Mouse (Mus musculus): Measurements from ENCODE around the gene G6pc2.

G6pc2 gene

DNA sequence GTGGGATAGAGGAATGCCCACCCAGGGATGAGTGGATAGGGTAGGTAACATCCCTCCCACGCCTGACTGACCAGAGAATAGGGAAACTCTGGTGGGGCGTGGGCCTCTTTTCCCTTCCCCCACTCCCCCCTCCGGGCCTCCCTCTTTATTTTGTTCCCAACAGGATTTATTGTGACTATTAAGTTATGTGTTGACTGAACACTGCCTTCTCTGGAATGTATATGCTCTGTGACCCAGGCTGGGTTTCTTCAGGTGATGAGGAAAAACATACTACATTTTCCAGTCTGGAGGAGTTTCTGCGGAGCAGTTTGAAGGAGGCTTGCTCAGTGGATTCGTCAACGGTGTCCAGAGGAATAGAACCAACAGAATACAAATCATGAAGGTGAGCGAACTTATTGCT is at the start of gene G6pc2:
G6pc2 (plus strand) TSS at position 301 of the 400 bp plus-strand sequence.
- ATAC-seq (ENCODE audit: low TSS enrichment) = no peak

- ATAC-seq (ENCODE audit: low TSS enrichment) = peak; percentile 44; the same call in 1 of the 2 replicates
These were observed 40.3 kb upstream of the G6pc2 start for GRCm38 (mm10) chr2:69170395-69171077.

DNA sequence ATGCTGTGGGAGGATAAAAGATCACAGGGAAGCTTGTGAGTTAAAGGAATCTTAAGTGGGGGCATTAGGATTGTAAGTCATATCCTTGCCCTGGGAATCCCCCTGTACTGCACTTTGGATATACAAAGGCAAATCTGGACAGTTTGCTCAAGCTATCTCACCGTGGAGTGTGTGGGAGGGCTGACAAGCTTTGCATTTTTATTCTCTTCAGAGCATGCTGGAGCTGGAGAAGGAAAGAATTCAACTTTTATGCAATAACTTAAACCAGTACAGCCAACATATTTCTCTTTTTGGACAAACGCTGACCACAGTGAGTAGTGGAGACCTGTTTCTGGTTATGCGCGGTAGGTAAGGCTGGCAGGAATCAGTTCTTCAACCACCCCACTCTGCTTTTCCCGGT is 35.6 kb upstream of the G6pc2 start:
- peak; percentile 97 for ATAC-seq (ENCODE audit: low TSS enrichment)

DNA sequence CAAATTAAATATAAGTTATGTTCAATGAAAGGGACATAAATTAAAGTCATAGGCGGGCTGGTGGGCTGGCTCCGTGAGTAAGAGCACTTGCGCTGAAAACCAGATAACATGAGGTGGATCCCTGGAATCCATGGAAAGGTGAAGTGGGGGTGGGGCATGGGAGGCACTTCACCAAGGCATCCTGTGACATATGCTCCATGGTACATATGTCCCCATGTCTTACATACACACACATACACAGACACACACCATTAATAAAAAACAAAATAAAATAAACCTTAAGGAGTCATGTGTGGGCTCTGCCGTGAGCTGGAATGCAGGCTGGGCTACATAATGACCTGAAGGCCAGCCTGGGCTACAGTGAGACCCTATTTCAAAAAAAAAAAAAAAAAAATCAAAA is 31.2 kb upstream of the G6pc2 start:
- ATAC-seq (ENCODE audit: low TSS enrichment) = no peak

GRCm38 (mm10) chr2:69187990-69188389 is 22.9 kb upstream of the G6pc2 start:
- no peak for ATAC-seq (ENCODE audit: low TSS enrichment)

- ATAC-seq (ENCODE audit: low TSS enrichment) = peak; percentile 81
These were observed 22.1 kb upstream of the G6pc2 start for GRCm38 (mm10) chr2:69188732-69189131.

DNA sequence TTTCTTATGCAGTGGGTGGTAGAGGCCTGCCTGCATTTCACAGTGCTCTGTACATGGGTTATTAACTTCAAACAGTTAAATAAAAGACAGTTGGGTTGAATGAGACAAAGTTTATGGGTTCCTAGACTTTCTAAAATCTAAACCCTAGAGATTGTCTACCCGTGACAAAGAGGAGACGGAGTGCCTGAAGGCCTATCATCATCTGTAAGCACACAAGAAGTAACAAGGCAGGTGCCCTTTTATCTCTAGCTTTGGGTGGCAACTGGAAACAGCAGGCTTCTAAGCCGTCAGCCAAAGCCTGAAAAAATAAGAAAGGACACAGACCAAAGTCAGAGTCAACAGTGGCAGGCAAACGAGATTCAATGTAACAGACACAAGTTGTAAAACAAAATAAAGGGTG is 21.7 kb upstream of the G6pc2 start:
- no peak for ATAC-seq (ENCODE audit: low TSS enrichment)

DNA sequence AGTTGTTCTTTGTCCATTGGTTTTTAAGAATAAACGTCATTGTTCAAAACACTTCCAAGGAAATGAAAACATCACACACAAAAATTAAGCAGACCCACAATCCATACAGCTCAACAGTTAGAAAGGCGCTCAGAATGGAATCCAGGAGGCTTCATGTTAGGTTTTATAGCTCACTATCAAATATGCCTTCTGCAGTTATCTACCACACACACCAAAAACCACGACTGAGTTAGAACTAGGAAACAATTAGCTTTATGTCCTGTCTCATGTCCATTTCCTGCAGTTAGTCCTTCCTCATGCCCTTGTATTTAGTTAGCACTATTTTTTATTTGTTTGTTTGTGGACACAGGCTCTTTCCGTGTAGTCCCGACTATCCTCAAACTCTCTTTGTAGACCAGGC is 19.8 kb upstream of the G6pc2 start:
- no peak for ATAC-seq (ENCODE audit: low TSS enrichment)

GRCm38 (mm10) chr2:69193555-69193954 is 17.3 kb upstream of the G6pc2 start:
- ATAC-seq (ENCODE audit: low TSS enrichment) = no peak

DNA sequence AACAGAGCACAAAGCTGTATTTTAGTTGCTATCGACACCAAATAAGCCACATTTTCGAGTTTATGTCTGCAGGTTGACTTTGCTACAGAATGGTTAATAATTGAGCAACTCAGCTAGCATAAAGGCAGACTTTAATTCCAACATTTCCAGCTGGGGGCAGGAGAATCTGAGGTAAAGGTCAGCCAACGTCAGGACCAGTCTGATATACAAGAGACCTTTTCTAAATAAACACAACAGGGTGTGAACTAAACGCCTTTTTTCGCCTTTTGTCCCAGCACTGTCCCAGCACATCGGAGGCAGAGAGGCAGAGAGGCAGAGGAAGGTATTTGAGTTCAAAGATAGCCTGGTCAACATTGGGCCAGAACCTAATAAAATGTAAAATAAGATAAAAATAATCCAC is 5.7 kb upstream of the G6pc2 start:
- ATAC-seq (ENCODE audit: low TSS enrichment) = no peak

DNA sequence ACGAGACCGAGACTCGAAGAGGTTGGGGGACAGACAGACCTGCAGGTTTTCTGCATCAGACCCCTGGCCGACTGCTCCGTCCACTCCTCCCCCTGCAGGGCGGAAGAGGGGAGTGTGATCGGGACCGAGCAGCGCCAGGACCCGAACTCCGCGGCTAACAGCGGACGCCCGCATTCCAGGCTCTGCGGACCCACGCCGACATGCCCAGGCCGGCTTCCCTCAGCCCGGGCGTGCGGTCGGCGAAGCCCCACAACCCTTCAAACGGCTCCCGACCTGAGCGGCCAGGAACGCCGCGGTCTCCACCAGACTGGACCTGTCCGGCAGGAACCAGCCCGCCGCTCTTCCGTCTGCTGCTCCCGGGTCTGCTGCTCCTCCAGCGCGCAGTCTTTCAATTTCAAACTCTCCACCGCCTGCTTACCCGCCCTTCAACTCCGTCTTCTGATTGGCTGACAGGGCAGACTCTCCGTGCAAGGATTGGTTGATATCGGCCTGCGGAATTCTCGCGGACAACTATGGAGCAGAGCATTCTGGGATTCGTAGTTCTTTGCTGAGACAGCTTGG is 5.0 kb upstream of the G6pc2 start, which contains the start of gene Spc25:
Spc25 (minus strand) TSS at position 404 of the 561 bp plus-strand sequence.
- ATAC-seq (ENCODE audit: low TSS enrichment) = peak; percentile 100

GRCm38 (mm10) chr2:69206523-69206922 is 4.3 kb upstream of the G6pc2 start:
- no peak for ATAC-seq (ENCODE audit: low TSS enrichment)

- ATAC-seq (ENCODE audit: low TSS enrichment) = no peak
These were observed 1.2 kb upstream of the G6pc2 start for GRCm38 (mm10) chr2:69209684-69210083.

GRCm38 (mm10) chr2:69212652-69213051 is 1.8 kb downstream of the G6pc2 start:
- ATAC-seq (ENCODE audit: low TSS enrichment) = no peak

- ATAC-seq (ENCODE audit: low TSS enrichment) = no peak
These were observed 4.4 kb downstream of the G6pc2 start for GRCm38 (mm10) chr2:69215242-69215641.

DNA sequence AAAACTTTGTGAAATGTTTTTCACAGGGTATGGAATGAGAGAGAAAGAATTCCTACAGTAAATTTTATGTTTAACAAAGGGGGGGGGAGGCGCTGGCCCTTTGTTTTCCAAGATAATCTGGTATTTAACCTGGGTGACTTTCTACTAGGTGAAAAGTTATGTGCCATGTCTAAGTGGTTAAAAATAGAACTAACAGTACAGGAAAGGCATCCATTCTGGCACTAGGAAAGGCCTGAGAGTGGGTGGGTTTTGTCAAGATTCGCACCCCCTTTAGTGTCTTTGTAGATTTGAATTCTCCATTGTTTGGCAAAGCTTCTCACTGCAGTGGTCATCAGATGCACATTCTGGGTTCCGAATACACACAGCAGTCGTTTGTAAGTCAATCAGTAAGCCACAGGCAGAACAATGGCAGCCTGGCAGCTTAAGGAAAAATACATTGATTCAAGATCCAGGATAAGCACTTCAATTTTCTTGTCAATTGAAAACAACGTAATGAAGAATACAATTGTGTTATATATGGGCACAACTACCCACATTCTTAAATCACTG is 11.1 kb downstream of the G6pc2 start:
- no peak for ATAC-seq (ENCODE audit: low TSS enrichment)

- no peak for ATAC-seq (ENCODE audit: low TSS enrichment)
These were observed 11.9 kb downstream of the G6pc2 start for GRCm38 (mm10) chr2:69222815-69223214.

DNA sequence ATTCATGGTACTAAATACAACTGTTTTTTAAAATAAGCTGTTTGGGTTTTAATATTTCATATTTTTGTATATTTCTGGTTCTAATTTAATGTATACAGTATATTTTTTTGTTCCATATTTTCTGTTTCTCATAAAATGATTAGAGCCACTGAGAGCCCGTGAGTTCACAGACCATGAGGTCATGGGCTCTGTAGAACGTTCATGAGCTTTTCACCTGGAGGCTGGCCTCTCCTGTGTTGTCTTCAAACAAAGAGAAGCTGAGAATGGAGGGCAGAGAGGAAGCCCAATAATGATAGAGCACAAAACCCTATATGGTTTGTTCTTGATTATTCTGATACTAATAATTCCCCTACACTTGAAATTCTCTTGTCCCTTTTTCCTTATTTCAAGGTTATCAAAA is 13.9 kb downstream of the G6pc2 start:
- no peak for ATAC-seq (ENCODE audit: low TSS enrichment)

DNA sequence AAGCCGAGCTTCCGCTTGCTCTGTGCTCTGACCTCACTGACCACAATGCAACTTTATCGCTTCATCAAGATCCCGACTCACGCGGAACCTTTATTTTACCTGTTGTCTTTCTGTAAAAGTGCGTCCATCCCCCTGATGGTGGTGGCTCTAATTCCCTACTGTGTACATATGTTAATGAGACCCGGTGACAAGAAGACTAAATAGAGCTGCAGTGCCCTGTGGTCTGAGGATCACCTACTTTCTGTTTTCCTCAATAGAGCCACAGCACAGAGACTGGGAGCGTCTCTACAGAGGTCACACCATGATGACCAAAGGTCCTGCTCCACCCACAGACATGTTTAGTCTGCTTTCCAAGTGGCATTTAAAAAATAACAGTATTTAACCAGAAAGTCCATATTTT is 16.0 kb downstream of the G6pc2 start:
- no peak for ATAC-seq (ENCODE audit: low TSS enrichment)

GRCm38 (mm10) chr2:69228635-69229034 is 17.8 kb downstream of the G6pc2 start:
- ATAC-seq (ENCODE audit: low TSS enrichment) = no peak

- ATAC-seq (ENCODE audit: low TSS enrichment) = no peak
These were observed 19.3 kb downstream of the G6pc2 start for GRCm38 (mm10) chr2:69230137-69230536.

GRCm38 (mm10) chr2:69232101-69232500 is 21.2 kb downstream of the G6pc2 start:
- no peak for ATAC-seq (ENCODE audit: low TSS enrichment)

GRCm38 (mm10) chr2:69234976-69235678 is 24.3 kb downstream of the G6pc2 start:
- no peak for ATAC-seq (ENCODE audit: low TSS enrichment)
